Mouse (Mus musculus): ENCODE measurements around the gene Teddm1a. TPM values are rescaled to one million over a fixed set of nuclear protein-coding genes. Genes with fewer than 3 reads are reported as not detected.

Gene Teddm1a
- total and polyA plus RNA-seq, 3 experiments: 0.16 TPM; not detected in 2

- TF ChIP-seq TAL1 (conservative IDR thresholded peaks at IDR 0.05; ENCODE audit: low read depth, low read length) (no peak), POLR2AphosphoS5 (IDR thresholded peaks at IDR 0.05; ENCODE audit: insufficient replicate concordance, low read depth, low read length) (no peak), GATA2 (IDR thresholded peaks at IDR 0.05; ENCODE audit: borderline replicate concordance, low read depth, low read length) (no peak), GATA1 (IDR thresholded peaks at IDR 0.05; ENCODE audit: borderline replicate concordance, low read length) (no peak), CTCF (IDR thresholded peaks at IDR 0.05; ENCODE audit: low read depth, low read length) (no peak)
- Histone ChIP-seq H3K27me3 (ENCODE audit: insufficient read depth, low read length) (peaks cover 4% of the 10 kb centered on the region), H3K9me3 (replicated peaks) (peaks cover 3% of the 10 kb centered on the region; the same call in 1 of the 2 replicates), H3K4me3 (ENCODE audit: low read depth, low read length) (no peak overlapping the region), H3K36me3 (replicated peaks) (no peaks in the 10 kb centered on the region), H3K4me1 (ENCODE audit: insufficient read depth, low read depth, low read length) (no peaks in the 10 kb centered on the region)
- ATAC-seq (ENCODE audit: extremely low read depth, insufficient number of reproducible peaks, low FRiP score, poor library complexity, severe bottlenecking): no peak
- DNase-seq (ENCODE audit: low spot score): no peak
Observed at GRCm38 (mm10) chr1:153940986-153941385, 49.4 kb downstream of the Teddm1a start.

Other genes with a start within 250 kb of the Teddm1a start
- gene Rgs8, start 238.7 kb upstream of the Teddm1a start, total RNA-seq (2014; fragmentation: Nextera tagmentation): not detected in 2 replicates
- 0.12 and 0.16 TPM in 2 replicates for gene Rgs8, start 238.7 kb upstream of the Teddm1a start, total RNA-seq (2017)
- gene Rgs8, start 238.7 kb upstream of the Teddm1a start, polyA plus RNA-seq (2012): 0.01 TPM in 1 of 2 replicates, not detected in the other
- gene Rgs16, start 151.4 kb upstream of the Teddm1a start, total RNA-seq (2014; fragmentation: Nextera tagmentation): not detected in 2 replicates
- not detected in 2 replicates for gene Rgs16, start 151.4 kb upstream of the Teddm1a start, total RNA-seq (2017)
- gene Rgs16, start 151.4 kb upstream of the Teddm1a start, polyA plus RNA-seq (2012): not detected in 2 replicates
- gene Rnasel, start 142.3 kb upstream of the Teddm1a start, total RNA-seq (2014; fragmentation: Nextera tagmentation): 99.4 and 144 TPM in 2 replicates
- 113 and 118 TPM in 2 replicates for gene Rnasel, start 142.3 kb upstream of the Teddm1a start, total RNA-seq (2017)
- gene Rnasel, start 142.3 kb upstream of the Teddm1a start, polyA plus RNA-seq (2012): 4.6 and 4.8 TPM in 2 replicates
- not detected in 2 replicates for gene Rgsl1, start 47.6 kb upstream of the Teddm1a start, total RNA-seq (2014; fragmentation: Nextera tagmentation)
- gene Rgsl1, start 47.6 kb upstream of the Teddm1a start, total RNA-seq (2017): 0.06 and 0.16 TPM in 2 replicates
- not detected in 2 replicates for gene Rgsl1, start 47.6 kb upstream of the Teddm1a start, polyA plus RNA-seq (2012)
- 0.30 TPM in 1 of 2 replicates, not detected in the other for gene Teddm1b, start 17.4 kb upstream of the Teddm1a start, total RNA-seq (2014; fragmentation: Nextera tagmentation)
- gene Teddm1b, start 17.4 kb upstream of the Teddm1a start, total RNA-seq (2017): 0.05 TPM in 1 of 2 replicates, not detected in the other
- gene Teddm1b, start 17.4 kb upstream of the Teddm1a start, polyA plus RNA-seq (2012): not detected in 2 replicates
- 143 and 151 TPM in 2 replicates for gene Glul, start 8.2 kb downstream of the Teddm1a start, total RNA-seq (2014; fragmentation: Nextera tagmentation)
- 151 and 157 TPM in 2 replicates for gene Glul, start 8.2 kb downstream of the Teddm1a start, total RNA-seq (2017)
- gene Glul, start 8.2 kb downstream of the Teddm1a start, polyA plus RNA-seq (2012): 54.0 and 70.2 TPM in 2 replicates
- 0.75 TPM in 1 of 2 replicates, not detected in the other for gene Teddm2, start 8.5 kb downstream of the Teddm1a start, total RNA-seq (2014; fragmentation: Nextera tagmentation)
- 0.06 and 0.44 TPM in 2 replicates for gene Teddm2, start 8.5 kb downstream of the Teddm1a start, total RNA-seq (2017)
- 0.15 and 0.18 TPM in 2 replicates for gene Teddm2, start 8.5 kb downstream of the Teddm1a start, polyA plus RNA-seq (2012)

All from G1E (cell line).